Mouse (Mus musculus) liver, embryonic 14.5 days (tissue): Measurements from ENCODE around the gene Gm17334. TPM values are rescaled to one million over a fixed set of nuclear protein-coding genes. Genes with fewer than 3 reads are reported as not detected.

ENCODE experiments used
- ATAC-seq: fragments of 200-750 bp; cut with Nextera tagmentation; 2 replicates; pipeline ENCODE4 v1.8.0; 2017; ENCODE audit warnings: moderate number of reproducible peaks, mild to moderate bottlenecking, moderate library complexity; ENCODE audit not compliant: insufficient read depth
- DNase-seq, 3 experiments: peaks; one replicate each; pipeline ENCODE4 v3.0.0-alpha.2; 2012 to 2013; ENCODE audit warnings: low read depth in 3 of 3, low spot score in 3 of 3
- H3K27ac ChIP-seq: fragments of 300-500 bp; sonication (generic); 2 replicates; pipeline ENCODE4 v1.5.1; 2014; ENCODE audit warnings: moderate library complexity, mild to moderate bottlenecking, control low read depth, inconsistent platforms
- H3K27me3 ChIP-seq: fragments of 300-500 bp; sonication (generic); 2 replicates; pipeline ENCODE4 v1.6.1; 2014; ENCODE audit warnings: mild to moderate bottlenecking, low read length, moderate library complexity; ENCODE audit not compliant: control insufficient read depth, insufficient read depth
- H3K36me3 ChIP-seq: fragments of 300-500 bp; sonication (generic); replicated peaks from 2 replicates; pipeline ENCODE4 v1.6.1; 2014; ENCODE audit warnings: low read depth; ENCODE audit not compliant: control insufficient read depth, insufficient read depth
- H3K4me1 ChIP-seq, 2 experiments: fragments of 200-500 bp in 1 of 2; fragments of 300-500 bp in 1 of 2; sonication (generic) in 1 of 2; replicated peaks; 2 replicates each; pipeline ENCODE4 v1.6.1; 2012 to 2014; ENCODE audit warnings: antibody characterized with exemption in 1 of 2, inconsistent platforms in 1 of 2, low read length in 1 of 2; ENCODE audit not compliant: control insufficient read depth in 2 of 2, insufficient read depth in 2 of 2
- H3K4me2 ChIP-seq: fragments of 300-500 bp; sonication (generic); 2 replicates; pipeline ENCODE4 v1.6.1; 2014; ENCODE audit warnings: low read depth, mild to moderate bottlenecking, control low read depth, moderate library complexity
- H3K4me3 ChIP-seq, 2 experiments: fragments of 200-500 bp in 1 of 2; fragments of 300-500 bp in 1 of 2; sonication (generic) in 1 of 2; 2 replicates each; pipeline ENCODE4 v1.5.1; 2012 to 2014; ENCODE audit warnings: low read depth in 2 of 2, low read length in 2 of 2, mild to moderate bottlenecking in 2 of 2, control low read depth in 1 of 2, inconsistent platforms in 1 of 2, moderate library complexity in 1 of 2; ENCODE audit not compliant: insufficient read depth in 1 of 2
- H3K9ac ChIP-seq: fragments of 300-500 bp; sonication (generic); replicated peaks from 2 replicates; pipeline ENCODE4 v1.6.1; 2014; ENCODE audit warnings: mild to moderate bottlenecking, control low read depth, moderate library complexity
- H3K9me3 ChIP-seq: fragments of 300-500 bp; sonication (generic); 2 replicates; pipeline ENCODE4 v1.6.1; 2016; ENCODE audit warnings: low read length, mixed read lengths; ENCODE audit not compliant: control insufficient read depth
- CTCF ChIP-seq: IDR thresholded peaks from 2 replicates; pipeline ENCODE4 v1.5.1; 2016; ENCODE audit warnings: antibody characterized with exemption, low read depth, control low read depth
- EP300 ChIP-seq: IDR thresholded peaks from 2 replicates; pipeline ENCODE4 v1.6.1; 2016; ENCODE audit warnings: antibody characterized with exemption, low read depth
- WGBS: fragments of 180-500 bp; shearing (Covaris S2); extraction: QIAGEN DNeasy Blood & Tissue Kit; methylation state at CpG from one replicate; pipeline ENCODE4 v1.1.7; 2014; ENCODE audit not compliant: insufficient replicate concordance; 5-methylcytosine and 5-hydroxymethylcytosine counted together
- polyA plus RNA-seq, 2 experiments: library from polyadenylated mRNA; depleted of rRNA in 1 of 2; stranded (reverse) in 1 of 2; unstranded in 1 of 2; fragments of >200 nt; fragmentation: Nextera tagmentation in 1 of 2; extraction: Ambion mirVana in 1 of 2; gene quantifications; 2 replicates each; pipeline versions ENCODE4 v1.2.1 to v1.2.3; 2012 to 2014

The Gm17334 gene
- polyA plus RNA-seq, 2 experiments = not detected

DNA sequence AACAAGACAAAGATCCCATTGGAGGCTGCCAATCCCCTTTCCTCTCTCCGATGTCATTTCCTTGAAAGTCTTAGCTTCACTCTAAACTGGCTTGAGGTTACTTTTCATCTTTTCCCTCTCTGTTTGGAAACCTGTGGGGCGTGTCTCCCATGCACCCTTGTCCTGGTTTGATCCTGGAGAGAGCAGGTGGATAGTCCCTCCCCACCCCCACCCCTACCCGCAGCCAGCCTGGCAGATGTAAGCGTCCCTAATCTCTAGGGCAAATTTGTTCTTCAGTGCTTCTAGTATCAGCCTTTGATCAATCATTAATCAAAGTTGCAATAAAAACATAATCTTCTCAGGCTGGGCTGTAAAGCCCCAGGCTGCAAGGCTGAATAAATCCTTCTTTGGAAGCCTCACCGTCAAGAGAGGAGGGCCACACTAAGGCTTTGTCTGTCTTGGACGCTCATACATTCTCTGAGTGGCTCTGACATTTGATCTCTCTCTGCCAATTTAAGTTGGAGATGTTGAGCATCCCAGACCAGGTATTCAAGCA lies 24.5 kb upstream of the Gm17334 start:
- Histone ChIP-seq H3K36me3 (no peaks in the 10 kb centered on the region), H3K4me2 (no peak overlapping the region), H3K4me1 (peaks cover 0 to 17% of the 10 kb centered on the region in 2 experiments; a peak in 2 of 4 replicates), H3K4me3 (no peak overlapping the region), H3K27ac (no peak overlapping the region), H3K9ac (no peak overlapping the region), H3K27me3 (no peaks in the 10 kb centered on the region), H3K9me3 (no peaks in the 10 kb centered on the region)
- WGBS = 59% methylated on average over 6 of the region's 6 CpGs
- ATAC-seq (no peak), DNase-seq (no peak)
- TF ChIP-seq EP300 = no peak
- TF ChIP-seq CTCF = no peak

DNA sequence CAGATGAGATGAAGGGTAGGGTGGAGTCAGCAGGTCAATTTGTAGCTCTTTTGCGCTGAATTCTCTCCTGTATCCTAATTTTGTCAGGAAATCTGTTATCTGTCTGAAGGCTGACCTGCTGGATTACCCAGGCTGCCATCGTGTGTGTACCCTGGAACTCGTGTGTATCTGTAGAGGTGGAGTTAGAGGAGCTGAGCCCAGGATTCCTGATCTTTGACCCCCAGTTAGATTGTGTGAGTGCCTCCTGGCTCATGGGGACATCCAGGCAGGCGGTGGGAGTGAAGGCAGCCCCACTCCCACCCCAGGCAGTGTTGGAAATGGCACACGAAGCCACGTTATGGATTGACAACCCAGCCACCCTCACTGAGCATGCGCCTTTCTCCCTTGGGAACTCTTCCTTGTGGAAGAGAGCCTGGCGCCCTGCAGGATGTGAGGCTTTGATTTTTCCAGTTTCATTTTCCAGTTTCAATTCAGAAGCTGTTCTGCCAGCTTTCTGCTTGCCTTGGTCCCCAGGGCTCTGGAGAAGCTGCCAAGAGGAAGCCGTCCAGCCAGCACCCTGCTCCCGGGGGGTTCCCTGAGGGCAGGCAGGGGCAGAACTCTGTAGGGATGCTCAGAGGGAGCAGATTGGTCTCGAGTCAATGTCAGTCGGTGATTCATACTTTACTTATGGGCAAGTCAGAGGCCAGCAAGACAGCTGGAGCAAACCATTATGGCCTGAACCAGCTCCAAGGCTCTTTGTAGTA lies 23.6 kb upstream of the Gm17334 start:
- Histone ChIP-seq H3K4me1 (peaks cover 0 to 17% of the 10 kb centered on the region in 2 experiments; a peak in 2 of 4 replicates), H3K27me3 (no peaks in the 10 kb centered on the region), H3K4me2 (peak overlapping the region; percentile 36), H3K9ac (no peak overlapping the region), H3K27ac (peak overlapping the region; percentile 2; the same call in 1 of the 2 replicates), H3K9me3 (no peaks in the 10 kb centered on the region), H3K4me3 (no peak overlapping the region), H3K36me3 (no peaks in the 10 kb centered on the region)
- ATAC-seq (no peak), DNase-seq (no peak)
- TF ChIP-seq CTCF (no peak), EP300 (no peak)
- WGBS = 46% methylated on average over 12 of the region's 12 CpGs

DNA sequence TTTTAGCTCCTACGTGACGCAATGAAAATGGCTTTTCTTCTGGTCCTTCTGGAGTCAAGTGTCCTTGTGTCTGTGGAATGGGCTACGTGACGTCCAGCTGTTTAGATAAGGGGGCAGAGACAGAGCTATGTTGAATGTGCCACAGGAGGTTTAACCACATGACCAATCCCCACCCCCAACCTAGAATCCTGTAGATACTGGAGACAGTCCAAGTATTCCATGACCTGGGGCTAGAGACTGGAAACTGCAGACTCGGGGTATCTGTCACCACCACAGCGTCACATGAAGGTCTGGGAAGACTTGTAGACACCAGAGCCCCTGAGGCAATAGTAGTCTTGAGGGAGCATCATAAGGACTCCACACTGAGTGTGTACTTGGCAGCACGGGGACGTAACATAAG lies 22.8 kb upstream of the Gm17334 start:
- ATAC-seq = no peak
- no peak overlapping the region for H3K4me2 ChIP-seq
- no peaks in the 10 kb centered on the region for H3K36me3 ChIP-seq
- no peak overlapping the region for H3K9ac ChIP-seq
- H3K4me1 ChIP-seq = peaks cover 0 to 21% of the 10 kb centered on the region in 2 experiments; a peak in 2 of 4 replicates
- no peaks in the 10 kb centered on the region for H3K9me3 ChIP-seq
- peak overlapping the region; percentile 2; the same call in 1 of the 2 replicates for H3K27ac ChIP-seq
- H3K27me3 ChIP-seq = no peaks in the 10 kb centered on the region
- TF ChIP-seq CTCF = no peak
- no peak for TF ChIP-seq EP300
- H3K4me3 ChIP-seq = no peak overlapping the region
- no peak for DNase-seq
- WGBS = 55% methylated on average over 8 of the region's 8 CpGs

DNA sequence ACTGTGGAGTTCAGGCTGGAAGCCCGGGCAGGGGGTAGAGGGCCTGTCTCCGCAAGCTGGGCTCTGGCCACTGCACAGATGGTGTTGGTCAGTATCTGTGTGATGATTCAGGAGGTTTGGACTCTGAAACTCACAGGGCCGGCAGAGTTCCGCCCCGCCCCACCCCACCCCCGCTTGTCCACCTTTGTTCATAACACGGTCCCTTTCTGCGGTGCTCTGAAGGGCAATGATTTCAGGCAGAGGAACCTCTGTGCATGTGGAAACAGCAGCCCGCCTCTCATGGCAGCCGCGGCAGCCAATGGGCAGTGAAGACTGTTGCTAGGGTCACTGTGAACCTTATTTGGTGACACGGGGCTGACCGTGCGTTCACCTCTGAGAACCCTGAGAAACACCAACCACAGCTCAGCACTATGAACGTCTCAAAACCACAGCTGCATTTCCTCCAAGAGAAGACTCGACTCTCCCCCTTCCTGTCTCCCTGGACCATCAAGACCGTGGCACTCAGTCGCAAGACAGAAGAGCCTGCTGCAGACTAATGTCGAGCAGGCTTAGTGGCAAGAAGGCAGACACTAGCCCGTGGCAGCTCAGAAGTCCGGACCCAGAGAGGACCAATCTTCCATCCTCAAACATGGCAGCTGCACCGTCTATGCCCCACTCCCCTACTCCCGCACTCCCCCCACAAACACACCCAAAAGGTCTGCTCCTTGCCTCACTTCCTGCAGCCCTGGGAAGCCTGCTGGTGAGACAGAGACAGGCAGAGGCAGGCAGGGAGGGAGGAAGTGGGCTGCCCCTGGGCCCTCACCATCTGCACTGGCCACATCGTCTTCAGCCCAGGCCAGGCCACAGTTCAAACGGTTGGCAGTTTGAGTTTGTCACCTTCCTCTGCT lies 21.9 kb upstream of the Gm17334 start:
- H3K4me3 ChIP-seq = no peak overlapping the region
- peak; percentile 73 for ATAC-seq

More for the DNA sequence above, 21.9 kb upstream of the Gm17334 start:
- 4% methylated on average over 25 of the region's 25 CpGs for WGBS
- Histone ChIP-seq H3K27ac (peak overlapping the region; percentile 52), H3K36me3 (no peaks in the 10 kb centered on the region), H3K9ac (no peak overlapping the region), H3K4me1 (peaks cover 0 to 21% of the 10 kb centered on the region in 2 experiments; a peak in 2 of 4 replicates), H3K27me3 (no peaks in the 10 kb centered on the region), H3K9me3 (no peaks in the 10 kb centered on the region), H3K4me2 (peak overlapping the region; percentile 37; the same call in 1 of the 2 replicates)
- DNase-seq = peak; percentile 27 to 43 (median 35)
- TF ChIP-seq CTCF = peak; percentile 41
- TF ChIP-seq EP300 = no peak
